Mouse (Mus musculus): Measurements from ENCODE around the gene Fam92b.

DNA sequence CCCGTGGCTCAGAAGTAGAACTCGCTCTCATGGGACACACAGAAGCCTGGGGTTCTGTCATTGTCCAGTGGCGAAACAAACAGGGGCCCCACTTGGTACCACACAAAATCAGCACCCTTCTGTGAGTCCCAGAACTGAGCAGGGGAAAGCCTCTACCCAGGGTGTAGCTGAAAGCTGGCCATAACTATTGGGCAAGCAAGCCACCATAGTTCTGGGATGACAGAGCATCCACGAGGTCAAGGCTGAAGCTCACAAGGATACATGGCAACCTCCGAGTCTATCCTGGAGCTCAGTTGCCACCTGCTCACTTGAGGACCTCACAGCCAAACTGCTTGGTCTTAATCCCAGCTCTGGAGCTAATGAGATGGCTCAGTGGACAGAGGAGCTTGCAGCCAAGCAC, 4.0 kb upstream of the Fam92b start:
- TF ChIP-seq ETS1 (IDR thresholded peaks at IDR 0.05; ENCODE audit: low read depth, low read length) (no peak), POLR2AphosphoS2 (IDR thresholded peaks at IDR 0.05; ENCODE audit: low read length) (no peak), BHLHE40 (IDR thresholded peaks at IDR 0.05; ENCODE audit: borderline replicate concordance, low read depth, low read length) (no peak), CTCF (IDR thresholded peaks at IDR 0.05 in 2 of 3, conservative IDR thresholded peaks at IDR 0.05 in 1 of 3; ENCODE audit: control insufficient read depth in 1 of 3, insufficient read depth in 1 of 3, low read depth in 2 of 3, low read length in 3 of 3, poor library complexity in 1 of 3, severe bottlenecking in 1 of 3) (no peak), TBP (IDR thresholded peaks at IDR 0.05; ENCODE audit: low read depth, low read length) (no peak), CHD1 (IDR thresholded peaks at IDR 0.05; ENCODE audit: low read depth, low read length) (no peak), POLR2A (IDR thresholded peaks at IDR 0.05; ENCODE audit: control insufficient read depth in 1 of 2, insufficient read depth in 1 of 2, low read depth in 1 of 2, low read length in 2 of 2, poor library complexity in 1 of 2) (no peak), USF2 (IDR thresholded peaks at IDR 0.05; ENCODE audit: borderline replicate concordance in 1 of 2, insufficient read depth in 1 of 2, low read depth in 1 of 2, low read length in 2 of 2) (no peak), EP300 (IDR thresholded peaks at IDR 0.05; ENCODE audit: low read depth in 1 of 2, low read length in 2 of 2) (no peak), ZNF384 (IDR thresholded peaks at IDR 0.05; ENCODE audit: low read depth, low read length) (no peak)

Measured in MEL (cell line).